Mouse (Mus musculus) E14TG2a.4 (cell line): Measurements from ENCODE around the gene Catsperz.
"Not testable (repeated sequence)": the region's sequence is repeated elsewhere in the genome, so short reads cannot be mapped to it uniquely, and the experiment has no call there.

Experiments used
- H3K27me3 ChIP-seq: 2 replicates; pipeline ENCODE4 v1.6.1; 2014; ENCODE audit warnings: low read length, control low read depth; ENCODE audit not compliant: insufficient read depth
- H3K36me3 ChIP-seq: 2 replicates; pipeline ENCODE4 v1.6.1; 2014; ENCODE audit warnings: low read length, control low read depth; ENCODE audit not compliant: insufficient read depth
- H3K4me1 ChIP-seq: replicated peaks from 2 replicates; pipeline ENCODE4 v1.6.1; 2014; ENCODE audit warnings: low read depth, low read length, control low read depth
- H3K4me3 ChIP-seq: replicated peaks from 2 replicates; pipeline ENCODE4 v1.5.1; 2014; ENCODE audit warnings: mild to moderate bottlenecking, low read length
- H3K9me3 ChIP-seq: 2 replicates; pipeline ENCODE4 v1.6.1; 2014; ENCODE audit warnings: low read length, control low read depth
- CTCF ChIP-seq: conservative IDR thresholded peaks from 2 replicates; pipeline ENCODE4 v1.5.1; 2014; ENCODE audit warnings: low read length
- NANOG ChIP-seq: IDR thresholded peaks from 2 replicates; pipeline ENCODE4 v1.6.1; 2014; ENCODE audit warnings: borderline replicate concordance, low read length, mixed read lengths
- POU5F1 ChIP-seq: IDR thresholded peaks from 2 replicates; pipeline ENCODE4 v1.6.1; 2014; ENCODE audit warnings: low read length, borderline replicate concordance

Gene Catsperz

DNA sequence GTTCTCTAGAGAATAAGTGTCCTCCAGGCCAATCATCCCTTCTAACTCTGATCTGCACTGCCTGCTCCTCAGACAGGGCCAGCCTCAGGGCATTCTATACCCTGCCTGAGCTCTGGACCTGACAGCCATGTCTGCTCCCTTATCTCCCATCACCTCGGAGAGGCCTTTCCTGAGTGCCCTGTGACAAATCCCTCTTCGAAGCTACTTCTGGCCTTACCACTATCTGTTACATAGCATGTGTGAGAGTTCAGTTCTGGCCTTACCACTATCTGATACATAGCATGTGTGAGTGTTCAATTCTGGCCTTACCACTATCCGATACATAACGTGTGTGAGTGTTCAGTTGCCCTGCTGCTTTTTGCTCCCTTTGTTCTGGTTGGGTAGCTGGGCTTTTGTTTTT is 9.9 kb downstream of the Catsperz start:
- peaks cover 62% of the 10 kb centered on the region for H3K4me1 ChIP-seq
- H3K4me3 ChIP-seq, result no peak overlapping the region
- H3K27me3 ChIP-seq, result no peaks in the 10 kb centered on the region
- H3K9me3 ChIP-seq, result no peaks in the 10 kb centered on the region
- TF ChIP-seq CTCF, result no peak
- TF ChIP-seq NANOG, result no peak
- no peak for TF ChIP-seq POU5F1
- H3K36me3 ChIP-seq, result peaks cover 59% of the 10 kb centered on the region

DNA sequence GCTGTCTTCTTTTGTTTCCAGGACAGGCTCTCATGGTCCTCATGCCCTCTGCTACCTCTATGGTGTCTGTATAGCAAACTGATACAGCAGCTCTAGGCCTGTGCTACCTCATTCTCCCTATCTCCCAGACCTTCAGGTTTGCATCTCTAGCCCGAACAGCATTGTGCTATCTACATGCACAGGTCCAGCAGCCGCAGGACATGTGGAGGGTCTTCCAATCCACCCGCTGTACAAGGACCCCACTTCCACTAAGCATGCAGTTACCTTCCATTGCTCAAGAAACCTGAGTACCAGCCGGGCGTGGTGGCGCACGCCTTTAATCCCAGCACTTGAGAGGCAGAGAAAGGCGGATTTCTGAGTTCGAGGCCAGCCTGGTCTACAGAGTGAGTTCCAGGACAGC is 10.6 kb downstream of the Catsperz start:
- Histone ChIP-seq H3K4me1 (peaks cover 54% of the 10 kb centered on the region), H3K9me3 (no peaks in the 10 kb centered on the region), H3K4me3 (peak overlapping the region; percentile 65; the same call in 1 of the 2 replicates), H3K27me3 (no peaks in the 10 kb centered on the region), H3K36me3 (peaks cover 53% of the 10 kb centered on the region)
- TF ChIP-seq POU5F1 (no peak), CTCF (no peak), NANOG (no peak)

DNA sequence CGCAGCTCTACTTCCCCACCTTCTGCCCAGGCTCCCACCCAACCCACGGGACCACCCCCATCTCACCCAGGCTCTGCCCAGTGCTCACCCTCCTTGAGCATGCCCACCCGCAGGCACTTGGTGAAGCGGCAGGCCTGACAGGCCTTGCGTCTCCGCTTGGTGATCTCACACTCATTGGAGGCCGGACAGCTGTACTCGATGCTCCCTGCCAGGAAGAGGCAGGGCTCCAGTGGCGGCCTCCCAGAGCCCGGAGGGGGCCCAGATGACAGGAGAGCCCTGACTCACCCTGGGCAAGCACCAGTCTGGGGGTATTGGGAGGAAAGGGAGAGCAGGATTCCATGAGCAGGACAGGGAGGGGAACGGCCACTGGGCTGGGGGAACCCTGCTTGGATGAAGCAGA is 11.2 kb downstream of the Catsperz start:
- TF ChIP-seq POU5F1 (no peak), CTCF (no peak), NANOG (no peak)
- H3K9me3 ChIP-seq, result no peaks in the 10 kb centered on the region
- peaks cover 52% of the 10 kb centered on the region for H3K4me1 ChIP-seq
- H3K27me3 ChIP-seq, result no peaks in the 10 kb centered on the region
- H3K4me3 ChIP-seq, result peak overlapping the region; percentile 65
- H3K36me3 ChIP-seq, result peaks cover 47% of the 10 kb centered on the region

DNA sequence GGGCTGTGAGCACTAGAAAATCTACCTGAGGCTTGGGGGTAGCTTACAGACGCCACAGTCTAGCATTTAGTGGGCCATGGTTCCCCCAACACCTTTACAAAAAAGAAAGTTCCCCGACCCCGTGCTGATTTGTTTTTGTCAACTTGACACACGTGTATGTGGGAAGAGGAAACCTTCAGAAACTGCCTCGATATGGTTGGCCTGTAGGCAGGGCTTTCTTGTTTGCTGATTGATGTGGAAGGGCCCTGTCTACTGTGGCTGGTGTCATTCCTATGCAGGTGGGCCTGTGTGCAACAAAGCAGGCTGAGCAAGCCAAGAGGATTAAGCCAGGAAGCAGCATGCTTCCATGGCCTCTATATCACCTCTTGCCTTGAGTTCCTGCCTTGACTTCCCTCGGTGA is 12.1 kb downstream of the Catsperz start:
- Histone ChIP-seq H3K27me3 (no peaks in the 10 kb centered on the region), H3K4me1 (peaks cover 62% of the 10 kb centered on the region), H3K36me3 (peaks cover 41% of the 10 kb centered on the region), H3K9me3 (no peaks in the 10 kb centered on the region), H3K4me3 (no peak overlapping the region)
- TF ChIP-seq POU5F1 (no peak), CTCF (no peak), NANOG (no peak)

DNA sequence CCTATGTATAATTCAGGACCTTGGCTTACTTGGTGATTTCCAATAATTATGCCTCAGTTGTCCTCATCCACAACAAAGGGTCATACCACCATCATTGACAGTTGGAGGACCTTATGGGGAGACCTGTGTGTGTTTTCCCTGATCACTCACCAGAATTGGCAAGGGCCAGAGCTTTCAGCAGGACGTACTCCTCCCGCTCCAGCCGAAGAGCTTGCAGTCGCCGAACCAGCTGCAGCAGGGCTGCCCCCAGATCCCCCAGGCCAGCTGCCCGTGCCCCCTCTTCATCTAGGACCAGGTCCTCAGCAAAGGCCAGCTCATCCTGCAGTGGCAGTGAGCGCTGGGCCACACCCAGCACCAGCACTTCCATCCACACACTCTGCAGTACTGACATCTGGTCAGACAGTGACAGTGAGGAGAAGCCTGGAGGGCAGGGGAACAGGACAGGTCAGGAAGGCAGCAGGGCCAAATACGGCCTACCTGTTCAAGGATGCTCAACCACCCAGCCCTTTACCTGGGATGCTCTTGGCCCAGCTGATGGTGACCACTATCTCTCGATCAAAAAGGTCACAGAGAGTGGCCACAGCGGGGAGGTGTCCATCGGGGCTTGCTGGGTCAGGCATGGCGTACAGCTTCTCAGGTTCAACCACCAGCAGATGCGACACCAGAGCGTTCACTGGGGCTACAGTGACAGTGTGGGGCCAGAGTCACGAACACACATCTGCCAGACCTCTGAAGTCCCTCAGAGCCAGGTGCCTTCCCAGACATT is 12.8 kb downstream of the Catsperz start:
- Histone ChIP-seq H3K9me3 (no peaks in the 10 kb centered on the region), H3K36me3 (peaks cover 48% of the 10 kb centered on the region), H3K4me3 (no peak overlapping the region), H3K27me3 (no peaks in the 10 kb centered on the region), H3K4me1 (peaks cover 68% of the 10 kb centered on the region)
- no peak for TF ChIP-seq POU5F1

DNA sequence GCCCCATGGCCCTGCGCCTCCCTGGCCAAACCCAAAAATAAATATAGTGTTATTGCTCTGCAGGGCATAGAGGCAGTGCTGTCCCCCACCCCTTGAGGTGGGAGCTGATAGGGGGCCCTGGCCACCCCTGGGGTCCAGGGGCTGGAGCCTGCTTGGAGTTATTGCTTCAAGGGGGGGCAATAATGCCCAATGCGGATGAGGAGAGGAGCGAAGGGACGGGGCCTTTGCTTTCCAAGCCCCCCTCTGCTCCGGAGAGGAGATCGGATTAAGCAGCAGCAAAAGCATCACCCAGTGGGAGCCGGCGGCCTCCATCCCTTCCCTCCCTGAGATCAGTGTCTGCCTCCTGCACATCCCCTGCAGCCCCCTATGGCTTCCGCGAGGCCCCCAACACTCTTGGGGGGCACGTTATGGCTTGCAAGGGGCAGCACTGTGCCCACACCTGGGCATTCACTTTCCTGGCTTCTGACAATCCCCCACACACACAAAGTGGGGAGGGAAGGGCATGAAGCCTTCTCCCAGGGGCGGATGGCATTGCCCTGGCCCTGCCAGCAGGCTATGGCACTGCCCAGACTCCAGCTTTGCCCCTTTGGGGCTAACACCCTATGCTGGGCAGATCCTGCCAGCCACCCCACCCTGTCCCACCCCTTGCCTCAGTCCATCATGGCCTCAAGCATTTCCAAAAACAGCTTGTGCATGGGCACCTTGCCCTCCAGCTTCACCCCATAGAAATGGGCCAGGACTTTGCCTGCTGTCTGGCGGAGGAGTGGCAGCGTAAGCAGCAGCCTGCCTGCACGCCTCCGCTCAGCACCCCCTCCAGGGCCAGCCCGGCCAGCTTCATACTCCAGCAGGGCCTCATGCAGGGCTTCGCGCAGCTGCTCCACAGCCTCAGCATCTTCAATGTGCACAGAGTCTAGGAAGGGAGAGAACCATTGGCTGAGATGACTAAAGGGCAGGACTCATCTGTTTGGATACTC is 13.8 kb downstream of the Catsperz start:
- no peak for TF ChIP-seq POU5F1
- TF ChIP-seq CTCF, result no peak
- TF ChIP-seq NANOG, result no peak

DNA sequence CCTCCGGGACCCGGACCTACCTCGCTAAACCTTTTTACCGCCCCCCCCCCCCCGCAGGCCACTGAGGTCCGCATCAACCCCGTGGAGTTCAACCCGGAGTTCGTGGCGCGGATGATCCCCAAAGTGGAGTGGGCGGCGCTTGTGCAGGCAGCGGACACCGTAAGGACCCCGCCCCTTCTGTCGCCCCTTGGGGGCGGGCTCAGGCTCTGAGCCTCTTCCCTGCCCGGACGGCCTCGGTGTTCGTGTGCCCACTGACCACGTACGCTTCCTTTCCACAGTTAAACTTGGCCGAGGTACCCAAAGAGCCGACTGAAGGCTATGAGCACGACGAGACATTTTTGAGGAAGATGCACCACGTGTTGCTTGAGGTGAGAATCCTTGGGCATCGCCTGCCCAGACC is 14.9 kb downstream of the Catsperz start:
- Histone ChIP-seq H3K36me3 (peaks cover 58% of the 10 kb centered on the region), H3K4me3 (peak overlapping the region; percentile 86), H3K4me1 (peaks cover 66% of the 10 kb centered on the region)
- H3K9me3 ChIP-seq, H3K27me3 ChIP-seq: not testable (repeated sequence)

More for the DNA sequence above, 13.8 kb downstream of the Catsperz start:
- Histone ChIP-seq H3K36me3 (peaks cover 53% of the 10 kb centered on the region), H3K27me3 (no peaks in the 10 kb centered on the region), H3K4me1 (peaks cover 68% of the 10 kb centered on the region), H3K4me3 (peak overlapping the region; percentile 86), H3K9me3 (no peaks in the 10 kb centered on the region)

DNA sequence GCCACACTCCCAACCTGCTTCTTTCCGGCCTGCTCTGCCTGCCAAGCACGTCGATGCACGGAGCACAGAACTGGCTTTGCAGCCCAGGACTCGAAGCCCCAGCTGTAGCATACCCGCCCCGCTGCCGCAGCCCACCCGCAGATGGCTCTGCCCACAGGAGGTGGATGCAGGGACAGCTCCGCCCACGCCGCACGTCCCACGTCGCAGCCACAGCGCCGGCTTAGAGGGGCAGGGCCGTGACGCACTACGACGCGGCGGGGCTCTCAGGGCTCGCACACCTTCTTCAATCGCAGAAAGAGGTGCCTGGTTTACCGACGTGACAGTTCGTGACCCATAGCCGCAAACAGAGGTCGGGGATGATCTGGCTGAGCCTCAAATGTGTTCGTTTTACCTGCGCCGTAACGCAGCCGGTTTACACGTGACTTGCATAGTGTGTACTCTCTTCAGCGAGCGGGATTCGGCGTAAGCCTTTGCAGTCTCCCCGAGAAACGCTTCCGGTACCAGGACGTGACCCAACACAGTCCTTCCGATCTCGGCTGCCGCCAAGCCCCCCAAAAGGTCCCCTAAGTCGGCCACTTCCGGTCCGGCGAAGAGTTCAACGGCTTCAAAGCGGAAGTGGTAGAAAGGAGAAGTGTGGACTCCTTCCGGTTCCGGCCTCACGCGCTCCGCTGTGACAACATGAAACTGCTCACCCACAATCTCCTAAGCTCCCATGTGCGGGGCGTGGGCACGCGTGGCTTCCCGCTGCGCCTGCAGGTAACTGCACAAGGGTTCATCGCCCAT is 15.5 kb downstream of the Catsperz start, which contains the start of the genes Trmt112 and Prdx5:
Trmt112 (plus strand) TSS at position 192 of the 783 bp plus-strand sequence.
Prdx5 (minus strand) TSS at position 600 of the 783 bp plus-strand sequence.
- Histone ChIP-seq H3K36me3 (peaks cover 63% of the 10 kb centered on the region), H3K9me3 (no peaks in the 10 kb centered on the region), H3K4me3 (peak within 1 kb of the TSS; percentile 86), H3K4me1 (peaks cover 63% of the 10 kb centered on the region), H3K27me3 (no peaks in the 10 kb centered on the region)
- TF ChIP-seq CTCF, result no peak
